Mouse (Mus musculus) intestine, postnatal 0 days (tissue): ENCODE results near the gene Trim3. TPM values are rescaled to one million over a fixed set of nuclear protein-coding genes. Genes with fewer than 3 reads are reported as not detected.

Source experiments
- ATAC-seq: fragments of 200-750 bp; cut with Nextera tagmentation; 2 replicates; pipeline ENCODE4 v1.8.0; 2017; ENCODE audit warnings: mild to moderate bottlenecking, moderate TSS enrichment, moderate library complexity
- H3K27ac ChIP-seq: fragments of 300-500 bp; sonication (generic); 2 replicates; pipeline ENCODE4 v1.5.1; 2014; ENCODE audit warnings: mild to moderate bottlenecking, low read depth, low read length, moderate library complexity
- H3K27me3 ChIP-seq: fragments of 300-500 bp; sonication (generic); replicated peaks from 2 replicates; pipeline ENCODE4 v1.6.1; 2014; ENCODE audit warnings: low read length, mixed read lengths; ENCODE audit not compliant: control insufficient read depth, insufficient read depth
- H3K36me3 ChIP-seq: fragments of 300-500 bp; sonication (generic); 2 replicates; pipeline ENCODE4 v1.6.1; 2014; ENCODE audit warnings: mild to moderate bottlenecking, moderate library complexity; ENCODE audit not compliant: control insufficient read depth, insufficient read depth
- H3K4me1 ChIP-seq: fragments of 300-500 bp; sonication (generic); replicated peaks from 2 replicates; pipeline ENCODE4 v1.6.1; 2014; ENCODE audit warnings: antibody characterized with exemption, low read length, mixed read lengths; ENCODE audit not compliant: control insufficient read depth, insufficient read depth
- H3K4me2 ChIP-seq: fragments of 300-500 bp; sonication (generic); replicated peaks from 2 replicates; pipeline ENCODE4 v1.6.1; 2014; ENCODE audit warnings: low read depth, mild to moderate bottlenecking, moderate library complexity
- H3K4me3 ChIP-seq: fragments of 300-500 bp; sonication (generic); 2 replicates; pipeline ENCODE4 v1.5.1; 2014; ENCODE audit warnings: low read depth, low read length
- H3K9ac ChIP-seq: fragments of 300-500 bp; sonication (generic); 2 replicates; pipeline ENCODE4 v1.6.1; 2014; ENCODE audit warnings: mild to moderate bottlenecking, low read depth, low read length
- H3K9me3 ChIP-seq: fragments of 300-500 bp; sonication (generic); 2 replicates; pipeline ENCODE4 v1.6.1; 2016; ENCODE audit warnings: mixed run types; ENCODE audit not compliant: control insufficient read depth
- CTCF ChIP-seq: sonication (generic); IDR thresholded peaks from 2 replicates; pipeline ENCODE4 v1.5.1; 2016; ENCODE audit warnings: low read depth, mild to moderate bottlenecking, control low read depth, antibody characterized with exemption, moderate library complexity
- WGBS: fragments of 180-500 bp; shearing (Covaris S2); extraction: QIAGEN DNeasy Blood & Tissue Kit; methylation state at CpG from one replicate; pipeline ENCODE4 v1.1.7; 2014; 5-methylcytosine and 5-hydroxymethylcytosine counted together
- polyA plus RNA-seq: library from polyadenylated mRNA; unstranded; fragments of >200 nt; fragmentation: Nextera tagmentation; extraction: Ambion mirVana; gene quantifications from 2 replicates; pipeline ENCODE4 v1.2.1, GENCODE M21; 2015

The Trim3 gene
- 7.4 and 9.0 TPM in 2 replicates for polyA plus RNA-seq

GRCm38 (mm10) chr7:105633127-105633800, at the start of gene Trim3:
Gene Trim3, minus strand, starts transcription at chr7:105633571.
- WGBS, result under 1% methylated on average over 43 of the region's 71 CpGs
- TF ChIP-seq CTCF, result 0 out of 2 replicates have a peak, but pooled peaks have one; percentile 5
- peak; percentile 88 for ATAC-seq

GRCm38 (mm10) chr7:105650639-105651435, 17.5 kb upstream of the Trim3 start, which contains the start of gene Dnhd1:
Gene Dnhd1, plus strand, starts transcription at chr7:105650827.
- Histone ChIP-seq H3K27ac (peak within 1 kb of the TSS; percentile 22; the same call in 1 of the 2 replicates), H3K36me3 (no peaks in the 10 kb centered on the region), H3K9ac (peak within 1 kb of the TSS; percentile 43), H3K9me3 (no peaks in the 10 kb centered on the region), H3K4me2 (peak within 1 kb of the TSS; percentile 81), H3K27me3 (no peaks in the 10 kb centered on the region), H3K4me1 (no peaks in the 10 kb centered on the region), H3K4me3 (peak within 1 kb of the TSS; percentile 45)
- TF ChIP-seq CTCF, result peak; percentile 74
- WGBS, result 2% methylated on average over 17 of the region's 17 CpGs
- ATAC-seq, result peak; percentile 100

More at GRCm38 (mm10) chr7:105633127-105633800, at the start of gene Trim3:
- Histone ChIP-seq H3K27ac (peak within 1 kb of the TSS; percentile 54), H3K4me1 (no peaks in the 10 kb centered on the region), H3K4me3 (peak within 1 kb of the TSS; percentile 83), H3K27me3 (no peaks in the 10 kb centered on the region), H3K36me3 (peaks cover 28% of the 10 kb centered on the region), H3K9me3 (no peaks in the 10 kb centered on the region), H3K9ac (peak within 1 kb of the TSS; percentile 69), H3K4me2 (peak within 1 kb of the TSS; percentile 94)

GRCm38 (mm10) chr7:105641936-105642335, 8.6 kb upstream of the Trim3 start:
- Histone ChIP-seq H3K36me3 (peaks cover 21% of the 10 kb centered on the region), H3K9ac (no peak overlapping the region), H3K9me3 (no peaks in the 10 kb centered on the region), H3K27ac (no peak overlapping the region), H3K4me3 (no peak overlapping the region), H3K27me3 (no peaks in the 10 kb centered on the region), H3K4me2 (peak overlapping the region; percentile 17; the same call in 1 of the 2 replicates), H3K4me1 (peaks cover 8% of the 10 kb centered on the region; the same call in 1 of the 2 replicates)
- no peak for ATAC-seq
- WGBS, result 58% methylated on average over 3 of the region's 3 CpGs
- TF ChIP-seq CTCF, result no peak

DNA sequence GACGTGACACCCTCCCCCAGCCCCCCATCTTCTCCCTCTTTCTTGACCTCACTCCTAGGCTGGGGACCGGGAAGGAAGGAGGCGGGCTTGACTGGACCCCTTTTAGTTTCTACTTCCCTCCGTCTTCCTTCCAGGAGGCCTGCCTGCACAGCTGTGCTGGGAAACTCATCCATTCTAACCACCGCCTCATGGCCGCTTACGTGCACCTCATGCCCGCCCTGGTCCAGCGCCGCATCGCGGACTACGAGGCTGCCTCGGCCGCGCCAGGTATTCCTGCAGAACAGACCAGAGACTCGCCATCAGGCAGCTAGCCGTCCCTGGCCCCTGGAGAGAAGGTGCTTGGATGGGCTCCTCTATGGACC, 7.5 kb upstream of the Trim3 start:
- Histone ChIP-seq H3K4me1 (peaks cover 8% of the 10 kb centered on the region; the same call in 1 of the 2 replicates), H3K9me3 (no peaks in the 10 kb centered on the region), H3K4me3 (peak overlapping the region; percentile 87), H3K27ac (peak overlapping the region; percentile 74), H3K9ac (peak overlapping the region; percentile 72), H3K36me3 (peaks cover 31% of the 10 kb centered on the region), H3K4me2 (peak overlapping the region; percentile 88), H3K27me3 (no peaks in the 10 kb centered on the region)
- TF ChIP-seq CTCF, result peak; percentile 33
- ATAC-seq, result peak; percentile 15; the same call in 1 of the 2 replicates
- WGBS, result 1% methylated on average over 18 of the region's 18 CpGs

DNA sequence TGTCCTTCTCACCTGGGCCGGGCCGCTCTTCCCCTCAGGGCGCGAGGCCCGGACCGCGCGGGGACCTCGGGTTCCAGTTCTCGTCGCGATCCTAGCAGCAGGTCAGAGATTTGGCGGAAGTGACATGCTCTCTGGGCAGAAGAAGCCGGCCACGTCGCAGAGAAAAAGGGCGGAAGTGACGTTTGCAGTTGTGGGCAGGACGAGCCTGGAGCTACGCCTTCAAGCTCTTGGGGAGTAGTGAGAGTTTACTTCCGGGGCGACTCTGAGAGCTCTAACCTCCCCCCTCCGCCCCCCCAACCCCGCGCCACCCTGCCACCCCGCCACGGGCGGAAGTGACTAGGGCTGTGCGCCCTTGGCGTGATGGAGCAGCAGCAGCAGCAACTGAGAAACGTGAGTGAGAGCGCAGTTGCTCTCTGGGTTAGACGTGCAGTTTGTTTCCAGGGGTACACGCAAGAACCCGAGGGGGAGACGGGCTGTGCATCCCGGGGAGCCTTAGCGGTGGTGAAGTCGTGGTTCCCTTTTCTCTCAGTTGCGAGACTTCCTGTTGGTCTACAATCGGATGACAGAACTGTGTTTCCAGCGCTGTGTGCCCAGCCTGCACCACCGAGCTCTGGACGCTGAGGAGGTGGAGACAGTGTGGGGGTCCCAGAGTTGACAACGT, 7.0 kb upstream of the Trim3 start, which contains the start of the genes Arfip2 and Gm45799:
Gene Arfip2 (minus strand): TSS at position 184 of the 661 bp plus-strand sequence.
Gene Gm45799 (plus strand): TSS at position 320 of the 661 bp plus-strand sequence.
- Histone ChIP-seq H3K4me2 (peak within 1 kb of the TSS; percentile 88), H3K4me1 (peaks cover 8% of the 10 kb centered on the region; the same call in 1 of the 2 replicates), H3K36me3 (peaks cover 36% of the 10 kb centered on the region), H3K9ac (peak within 1 kb of the TSS; percentile 72), H3K9me3 (no peaks in the 10 kb centered on the region), H3K27ac (peak within 1 kb of the TSS; percentile 74), H3K4me3 (peak within 1 kb of the TSS; percentile 87), H3K27me3 (no peaks in the 10 kb centered on the region)
- WGBS, result under 1% methylated on average over 45 of the region's 45 CpGs
- ATAC-seq, result peak; percentile 98
- TF ChIP-seq CTCF, result no peak
